Mouse (Mus musculus): ENCODE data around the gene Gm21800. TPM values are rescaled to one million over a fixed set of nuclear protein-coding genes. Genes with fewer than 3 reads are reported as not detected.
"Not testable (repeated sequence)": the region's sequence is repeated elsewhere in the genome, so short reads cannot be mapped to it uniquely, and the experiment has no call there.

The Gm21800 gene
- polyA plus RNA-seq (2012; rRNA removed): not detected in 2 replicates

- DNase-seq (ENCODE audit: low read depth): not testable (repeated sequence)
These were observed at the start of gene Gm21800 for GRCm38 (mm10) chrY:41406198-41406597. Gene Gm21800, plus strand, starts transcription at chrY:41406498.

Measured in gonadal fat pad, adult 2 months (tissue).